In the genomic region with DNA sequence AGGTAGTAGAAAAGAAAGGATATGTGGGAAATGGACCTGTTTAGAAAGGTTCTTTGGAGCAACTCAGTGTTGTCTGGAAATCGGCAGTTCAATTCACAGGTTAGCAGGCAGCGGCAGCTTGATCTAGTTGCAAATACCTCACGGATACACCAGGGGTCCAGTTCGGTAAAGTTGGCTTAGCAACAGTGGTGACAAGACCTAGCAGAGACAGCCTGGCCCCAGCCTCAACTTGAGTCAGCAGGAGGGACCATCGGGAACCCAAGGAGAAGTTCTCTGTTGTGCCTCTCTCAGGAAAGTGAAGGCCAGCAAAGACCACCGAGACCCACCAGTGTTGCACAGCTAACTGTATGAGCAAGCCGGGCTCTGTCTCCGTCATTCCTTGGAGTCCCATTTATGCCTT, we compare ENCODE assay signal across 25 mouse cellular contexts. TPM values are rescaled to one million over a fixed set of nuclear protein-coding genes. Genes with fewer than 3 reads are reported as not detected.
A peak's percentile ranks its signal among the peaks of the same experiment; 100 is the strongest.
DNase-seq lines count a peak whose midpoint lies in the region; ATAC-seq lines count a peak whose summit lies in the region.
"Had no signal": no experiment of that assay in that cellular context is flagged by ENCODE, and none has a peak within 500 bp of the region (broad histone marks: within the 10 kb centered on the region; RNA-seq: fewer than 3 reads in every experiment).

No protein-coding gene starts in this region.

- no peak overlapping the region for H3K9ac ChIP-seq in forebrain, embryonic 15.5 days (replicated peaks)
- no peak overlapping the region for H3K9ac ChIP-seq in midbrain, embryonic 15.5 days
- H3K9ac ChIP-seq: heart, embryonic 12.5 days; liver, embryonic 14.5 days; lung, embryonic 15.5 days; midbrain, embryonic 12.5 days had no signal

- 73% methylated on average over 8 of the region's 8 CpGs for WGBS in heart, embryonic 10.5 days
- WGBS in forebrain, embryonic 15.5 days = 94% methylated on average over 8 of the region's 8 CpGs
- 92% methylated on average over 8 of the region's 8 CpGs for WGBS in midbrain, embryonic 15.5 days

- H3K4me1 ChIP-seq in heart, embryonic 10.5 days = peaks cover 25% of the 10 kb centered on the region
- H3K4me1 ChIP-seq in forebrain, embryonic 15.5 days = peaks cover 18% of the 10 kb centered on the region
- peaks cover 19% of the 10 kb centered on the region for H3K4me1 ChIP-seq in midbrain, embryonic 15.5 days

- no peak overlapping the region for H3K4me3 ChIP-seq in heart, embryonic 10.5 days
- H3K4me3 ChIP-seq in forebrain, embryonic 15.5 days = no peak overlapping the region
- no peak overlapping the region for H3K4me3 ChIP-seq in midbrain, embryonic 15.5 days
- H3K4me3 ChIP-seq: heart, embryonic 12.5 days; lung, embryonic 15.5 days; midbrain, embryonic 12.5 days had no signal

- H3K4me2 ChIP-seq in forebrain, embryonic 15.5 days (replicated peaks) = no peak overlapping the region
- no peak overlapping the region for H3K4me2 ChIP-seq in midbrain, embryonic 15.5 days
- H3K4me2 ChIP-seq: heart, embryonic 12.5 days; lung, embryonic 15.5 days; midbrain, embryonic 12.5 days had no signal

- no peaks in the 10 kb centered on the region for H3K36me3 ChIP-seq in heart, embryonic 10.5 days
- H3K36me3 ChIP-seq in forebrain, embryonic 15.5 days = no peaks in the 10 kb centered on the region
- H3K36me3 ChIP-seq in midbrain, embryonic 15.5 days (replicated peaks) = no peaks in the 10 kb centered on the region
- H3K36me3 ChIP-seq: heart, embryonic 12.5 days; lung, embryonic 15.5 days; midbrain, embryonic 12.5 days had no signal

- H3K9me3 ChIP-seq in heart, embryonic 10.5 days = no peaks in the 10 kb centered on the region
- H3K9me3 ChIP-seq in forebrain, embryonic 15.5 days = no peaks in the 10 kb centered on the region
- no peaks in the 10 kb centered on the region for H3K9me3 ChIP-seq in midbrain, embryonic 15.5 days
- H3K9me3 ChIP-seq: heart, embryonic 12.5 days; lung, embryonic 15.5 days; midbrain, embryonic 12.5 days had no signal

- peak overlapping the region; percentile 23 for H3K27ac ChIP-seq in heart, embryonic 10.5 days
- peak overlapping the region; percentile 95 for H3K27ac ChIP-seq in forebrain, embryonic 15.5 days (replicated peaks)
- H3K27ac ChIP-seq in midbrain, embryonic 15.5 days = peak overlapping the region; percentile 96
- H3K27ac ChIP-seq: liver, embryonic 14.5 days; lung, embryonic 15.5 days had no signal

- H3K27me3 ChIP-seq in heart, embryonic 10.5 days (ENCODE audit: insufficient read depth, poor library complexity, severe bottlenecking) = no peaks in the 10 kb centered on the region
- H3K27me3 ChIP-seq in forebrain, embryonic 15.5 days = no peaks in the 10 kb centered on the region
- H3K27me3 ChIP-seq in midbrain, embryonic 15.5 days (replicated peaks) = no peaks in the 10 kb centered on the region
- H3K27me3 ChIP-seq: heart, embryonic 12.5 days; lung, embryonic 15.5 days; midbrain, embryonic 12.5 days had no signal

- DNase-seq in CD4-positive, CD25-positive, alpha-beta regulatory T cell, adult 2 months (ENCODE audit: low read depth, low spot score) = peak; percentile 4
- DNase-seq in heart, embryonic 10.5 days (ENCODE audit: low spot score) = peak; percentile 60
- no peak for DNase-seq in heart, postnatal 25 days (ENCODE audit: low spot score)
- no peak for DNase-seq in urinary bladder, postnatal 25 days (ENCODE audit: low spot score)
- no peak for DNase-seq in adrenal gland, postnatal 4 days (ENCODE audit: low spot score in 2 of 2)
- DNase-seq: adrenal gland, postnatal 36 days; cerebellum, adult 8-10 months; gastrocnemius, postnatal 36 days; heart, postnatal 36 days; kidney, postnatal 4 days; layer of hippocampus, adult 9-11 months; lung, postnatal 4 days; retina, postnatal 1 day; thymus, postnatal 14 days had no signal

- intact Hi-C loops in heart, postnatal 25 days (cut with DNase I) = no loop called here

- no peak for ATAC-seq in CD4-positive, CD25-positive, alpha-beta regulatory T cell, adult 4 months
- no peak for ATAC-seq in forebrain, embryonic 15.5 days (replicated peaks)
- no peak for ATAC-seq in midbrain, embryonic 15.5 days (replicated peaks)
- ATAC-seq: hindbrain, embryonic 16.5 days; intestine, embryonic 16.5 days had no signal

RNA-seq across cellular contexts. Expression of gene Cep41, which starts 1.6 kb away (rescaled TPM):
- 10 to 100 TPM; 11.3 to 12.6 TPM for polyA plus RNA-seq in CD4-positive, CD25-positive, alpha-beta regulatory T cell, adult 4 months (2017; shearing (Covaris generic))
- 12.5 and 15.3 TPM in 2 replicates for polyA plus RNA-seq in heart, embryonic 10.5 days (2016; fragmentation: Nextera tagmentation; extraction: Ambion mirVana)
- 1 to 10 TPM; 1.9 to 3.1 TPM for total RNA-seq in heart, postnatal 25 days (2021)
- polyA plus RNA-seq in forebrain, embryonic 15.5 days (2015; fragmentation: Nextera tagmentation; extraction: Ambion mirVana) = 14.9 and 17.3 TPM in 2 replicates
- 13.6 and 14.0 TPM in 2 replicates for polyA plus RNA-seq in midbrain, embryonic 15.5 days (2015; fragmentation: Nextera tagmentation; extraction: Ambion mirVana)
- total RNA-seq in adrenal gland, postnatal 4 days (2021) = 10 to 100 TPM in 1 of 2 experiments, 1 to 10 TPM in 1; 9.3 to 10.2 TPM

RNA-seq across cellular contexts. Expression of gene Mest, which starts 28.2 kb away (rescaled TPM):
- polyA plus RNA-seq in CD4-positive, CD25-positive, alpha-beta regulatory T cell, adult 4 months (2017; shearing (Covaris generic)) = 1 to 10 TPM; 1.2 to 1.6 TPM
- polyA plus RNA-seq in heart, embryonic 10.5 days (2016; fragmentation: Nextera tagmentation; extraction: Ambion mirVana) = 3,213 and 4,348 TPM in 2 replicates
- total RNA-seq in heart, postnatal 25 days (2021) = 10 to 100 TPM; 12.3 to 15.2 TPM
- polyA plus RNA-seq in forebrain, embryonic 15.5 days (2015; fragmentation: Nextera tagmentation; extraction: Ambion mirVana) = 313 and 315 TPM in 2 replicates
- polyA plus RNA-seq in midbrain, embryonic 15.5 days (2015; fragmentation: Nextera tagmentation; extraction: Ambion mirVana) = 344 and 374 TPM in 2 replicates
- 100 to 1,000 TPM; 359 to 373 TPM for total RNA-seq in adrenal gland, postnatal 4 days (2021)

RNA-seq across cellular contexts. Expression of gene Cpa1, which starts 56.1 kb away (rescaled TPM):
- not detected for polyA plus RNA-seq in CD4-positive, CD25-positive, alpha-beta regulatory T cell, adult 4 months (2017; shearing (Covaris generic))
- polyA plus RNA-seq in heart, embryonic 10.5 days (2016; fragmentation: Nextera tagmentation; extraction: Ambion mirVana) = 3.9 and 4.3 TPM in 2 replicates
- under 1 TPM in 1 of 2 experiments, not detected in 1; 0.16 TPM for total RNA-seq in heart, postnatal 25 days (2021)
- 0.48 and 0.61 TPM in 2 replicates for polyA plus RNA-seq in forebrain, embryonic 15.5 days (2015; fragmentation: Nextera tagmentation; extraction: Ambion mirVana)
- 0.63 and 0.89 TPM in 2 replicates for polyA plus RNA-seq in midbrain, embryonic 15.5 days (2015; fragmentation: Nextera tagmentation; extraction: Ambion mirVana)
- total RNA-seq in adrenal gland, postnatal 4 days (2021) = 100 to 1,000 TPM in 1 of 2 experiments, under 1 TPM in 1; 0.96 to 609 TPM
- total RNA-seq: adrenal gland, postnatal 36 days; gastrocnemius, postnatal 36 days; left cerebral cortex, adult 8-10 months; MEL had no signal

Comparison
In these comparisons a context has a peak if more than half of its experiments do, and no peak if none do; other contexts are left out.
1. DNase-seq: peak in CD4-positive, CD25-positive, alpha-beta regulatory T cell, adult 2 months (single experiment) and heart, embryonic 10.5 days (single experiment); none in heart, postnatal 25 days (single experiment), urinary bladder, postnatal 25 days (single experiment) and adrenal gland, postnatal 4 days (0 of 2).
2. H3K27ac ChIP-seq: peak in every context shown above with its lines; median percentile 96 in midbrain, embryonic 15.5 days; 95 in forebrain, embryonic 15.5 days; 23 in heart, embryonic 10.5 days.
3. RNA of gene Mest, which starts 28.2 kb away (polyA plus RNA-seq): 3,213 to 4,348 TPM in heart, embryonic 10.5 days, 344 to 374 TPM in midbrain, embryonic 15.5 days and 313 to 315 TPM in forebrain, embryonic 15.5 days; 1.2 to 1.6 TPM in CD4-positive, CD25-positive, alpha-beta regulatory T cell, adult 4 months; every median in the first group is over 100 times any median in the second.